7 mouse cellular contexts compared by ENCODE assay signal in the genomic region with DNA sequence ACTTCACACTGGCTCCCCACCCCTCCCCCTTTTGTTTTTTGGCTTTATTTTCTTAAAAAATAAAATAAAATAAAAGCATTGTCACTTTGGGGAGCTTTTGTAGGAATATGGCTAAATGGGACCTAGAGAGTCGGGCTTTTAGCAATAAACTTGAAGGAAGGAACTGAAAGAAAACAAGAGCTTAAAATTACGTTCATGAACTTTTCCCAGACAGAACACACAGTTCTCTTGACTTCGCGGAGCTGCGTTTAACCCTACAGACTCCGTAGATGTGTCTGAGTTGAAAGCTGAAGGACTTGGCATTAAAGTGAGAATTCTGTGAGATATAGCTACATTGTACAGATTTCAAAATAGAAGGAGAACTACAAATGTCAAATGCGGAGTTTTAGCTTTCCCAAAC.
DNase-seq lines count a peak whose midpoint lies in the region; ATAC-seq lines count a peak whose summit lies in the region.

No protein-coding gene starts in this region.

- no peak for ATAC-seq in hindbrain, embryonic 13.5 days (ENCODE audit: low FRiP score)
- ATAC-seq in hindbrain, embryonic 11.5 days (ENCODE audit: low FRiP score) = no peak
- ATAC-seq in neural tube, embryonic 12.5 days (ENCODE audit: low FRiP score, low read depth) = no peak

- no peaks in the 10 kb centered on the region for H3K9me3 ChIP-seq in hindbrain, embryonic 13.5 days
- no peaks in the 10 kb centered on the region for H3K9me3 ChIP-seq in hindbrain, embryonic 11.5 days (ENCODE audit: control insufficient read depth, low read length)
- H3K9me3 ChIP-seq in neural tube, embryonic 12.5 days = no peaks in the 10 kb centered on the region

- peak overlapping the region; percentile 43 for H3K4me2 ChIP-seq in hindbrain, embryonic 13.5 days
- no peak overlapping the region for H3K4me2 ChIP-seq in hindbrain, embryonic 11.5 days (replicated peaks; ENCODE audit: low read depth, low read length)
- peak overlapping the region; percentile 14; the same call in 1 of the 2 replicates for H3K4me2 ChIP-seq in neural tube, embryonic 12.5 days (replicated peaks)

- peak overlapping the region; percentile 87 for H3K27ac ChIP-seq in hindbrain, embryonic 13.5 days
- no peak overlapping the region for H3K27ac ChIP-seq in hindbrain, embryonic 11.5 days (ENCODE audit: low read depth, low read length)
- no peak overlapping the region for H3K27ac ChIP-seq in neural tube, embryonic 12.5 days

- DNase-seq in hindbrain, embryonic 11.5 days (ENCODE audit: low spot score) = no peak
- DNase-seq in neural tube, embryonic 10.5 days (ENCODE audit: extremely low spot score, low spot score) = no peak
- DNase-seq in kidney, postnatal 36 days = peak; percentile 14 to 26
- DNase-seq in left cerebral cortex, postnatal 25 days (ENCODE audit: low spot score in 2 of 2) = no peak
- DNase-seq in right cerebral cortex, adult 2 months (ENCODE audit: low spot score in 2 of 2) = no peak

- H3K4me1 ChIP-seq in hindbrain, embryonic 13.5 days (replicated peaks) = peaks cover 53% of the 10 kb centered on the region
- 0 out of 2 replicates have a peak, but pooled peaks cover 2% of the 10 kb centered on the region for H3K4me1 ChIP-seq in hindbrain, embryonic 11.5 days (replicated peaks; ENCODE audit: control insufficient read depth, insufficient read depth, low read length)
- H3K4me1 ChIP-seq in neural tube, embryonic 12.5 days = peaks cover 45% of the 10 kb centered on the region

- peak overlapping the region; percentile 28 for H3K4me3 ChIP-seq in hindbrain, embryonic 13.5 days
- H3K4me3 ChIP-seq in hindbrain, embryonic 11.5 days (ENCODE audit: low read depth, low read length) = no peak overlapping the region
- no peak overlapping the region for H3K4me3 ChIP-seq in neural tube, embryonic 12.5 days

- no peaks in the 10 kb centered on the region for H3K36me3 ChIP-seq in hindbrain, embryonic 13.5 days
- no peaks in the 10 kb centered on the region for H3K36me3 ChIP-seq in hindbrain, embryonic 11.5 days (ENCODE audit: control insufficient read depth, insufficient read depth, low read length)
- no peaks in the 10 kb centered on the region for H3K36me3 ChIP-seq in neural tube, embryonic 12.5 days

- H3K27me3 ChIP-seq in hindbrain, embryonic 13.5 days = no peaks in the 10 kb centered on the region
- H3K27me3 ChIP-seq in hindbrain, embryonic 11.5 days (ENCODE audit: control insufficient read depth, insufficient read depth, low read length) = no peaks in the 10 kb centered on the region
- H3K27me3 ChIP-seq in neural tube, embryonic 12.5 days (replicated peaks) = no peaks in the 10 kb centered on the region

- no peak overlapping the region for H3K9ac ChIP-seq in hindbrain, embryonic 13.5 days
- H3K9ac ChIP-seq in hindbrain, embryonic 11.5 days (ENCODE audit: low read depth, low read length) = no peak overlapping the region
- no peak overlapping the region for H3K9ac ChIP-seq in neural tube, embryonic 12.5 days

- intact Hi-C loops in left cerebral cortex, postnatal 25 days (cut with DNase I) = loop anchor here (2.0 to 10.0 kb wide), 3 partner anchors 92 to 375 kb away; partner anchors contain the start of gene E130114P18Rik

- WGBS in hindbrain, embryonic 13.5 days = 60% methylated on average over 7 of the region's 7 CpGs
- 79% methylated on average over 7 of the region's 7 CpGs for WGBS in hindbrain, embryonic 11.5 days
- 74% methylated on average over 7 of the region's 7 CpGs for WGBS in neural tube, embryonic 12.5 days

Comparison
In these comparisons a context has a peak if more than half of its experiments do, and no peak if none do; other contexts are left out.
1. DNase-seq: peak in kidney, postnatal 36 days (2 of 2); none in hindbrain, embryonic 11.5 days (single experiment), neural tube, embryonic 10.5 days (single experiment), left cerebral cortex, postnatal 25 days (0 of 2) and right cerebral cortex, adult 2 months (0 of 2).